Mouse (Mus musculus): ENCODE measurements around the gene Ptpn4. TPM values are rescaled to one million over a fixed set of nuclear protein-coding genes. Genes with fewer than 3 reads are reported as not detected.

Gene Ptpn4
- total and polyA plus RNA-seq, 2 experiments from 2014 or later = 6.2 to 40.1 TPM

GRCm38 (mm10) chr1:119865311-119865710 is 27.9 kb upstream of the Ptpn4 start:
- no peak overlapping the region for H3K9ac ChIP-seq
- WGBS = 74% methylated on average over 6 of the region's 6 CpGs
- no peaks in the 10 kb centered on the region for H3K9me3 ChIP-seq (ENCODE audit: low read length)
- no peaks in the 10 kb centered on the region for H3K36me3 ChIP-seq (ENCODE audit: insufficient read depth)
- TF ChIP-seq CTCF (IDR thresholded peaks at IDR 0.05; ENCODE audit: low read depth) = no peak
- no peak overlapping the region for H3K27ac ChIP-seq (ENCODE audit: low read depth, low read length)
- H3K27me3 ChIP-seq (ENCODE audit: insufficient read depth, low read length) = no peaks in the 10 kb centered on the region
- H3K4me3 ChIP-seq (ENCODE audit: low read depth, low read length) = no peak overlapping the region
- H3K4me2 ChIP-seq (ENCODE audit: low read depth) = no peak overlapping the region
- no peaks in the 10 kb centered on the region for H3K4me1 ChIP-seq (ENCODE audit: insufficient read depth)
- no peak for DNase-seq
- no peak for ATAC-seq

- 56% methylated on average over 7 of the region's 7 CpGs for WGBS
- DNase-seq (peak; percentile 77), ATAC-seq (peak; percentile 87)
Observed at GRCm38 (mm10) chr1:119863507-119864296, 26.3 kb upstream of the Ptpn4 start.

GRCm38 (mm10) chr1:119859566-119859965 is 22.2 kb upstream of the Ptpn4 start:
- H3K36me3 ChIP-seq (ENCODE audit: insufficient read depth) = no peaks in the 10 kb centered on the region
- H3K4me2 ChIP-seq (ENCODE audit: low read depth) = no peak overlapping the region
- H3K4me3 ChIP-seq (ENCODE audit: low read depth, low read length) = no peak overlapping the region
- no peaks in the 10 kb centered on the region for H3K9me3 ChIP-seq (ENCODE audit: low read length)
- H3K4me1 ChIP-seq (ENCODE audit: insufficient read depth) = no peaks in the 10 kb centered on the region
- ATAC-seq (no peak), DNase-seq (no peak)
- no peaks in the 10 kb centered on the region for H3K27me3 ChIP-seq (ENCODE audit: insufficient read depth, low read length)
- H3K9ac ChIP-seq = no peak overlapping the region
- no peak for TF ChIP-seq CTCF (IDR thresholded peaks at IDR 0.05; ENCODE audit: low read depth)
- 81% methylated on average over 5 of the region's 5 CpGs for WGBS
- no peak overlapping the region for H3K27ac ChIP-seq (ENCODE audit: low read depth, low read length)

More at GRCm38 (mm10) chr1:119863507-119864296, 26.3 kb upstream of the Ptpn4 start:
- TF ChIP-seq CTCF (IDR thresholded peaks at IDR 0.05; ENCODE audit: low read depth) = no peak
- Histone ChIP-seq H3K27me3 (ENCODE audit: insufficient read depth, low read length) (no peaks in the 10 kb centered on the region), H3K36me3 (ENCODE audit: insufficient read depth) (no peaks in the 10 kb centered on the region), H3K27ac (ENCODE audit: low read depth, low read length) (no peak overlapping the region; the same call in 1 of the 2 replicates), H3K4me1 (ENCODE audit: insufficient read depth) (no peaks in the 10 kb centered on the region), H3K4me2 (ENCODE audit: low read depth) (no peak overlapping the region), H3K9me3 (ENCODE audit: low read length) (no peaks in the 10 kb centered on the region), H3K4me3 (ENCODE audit: low read depth, low read length) (no peak overlapping the region), H3K9ac (no peak overlapping the region)

DNA sequence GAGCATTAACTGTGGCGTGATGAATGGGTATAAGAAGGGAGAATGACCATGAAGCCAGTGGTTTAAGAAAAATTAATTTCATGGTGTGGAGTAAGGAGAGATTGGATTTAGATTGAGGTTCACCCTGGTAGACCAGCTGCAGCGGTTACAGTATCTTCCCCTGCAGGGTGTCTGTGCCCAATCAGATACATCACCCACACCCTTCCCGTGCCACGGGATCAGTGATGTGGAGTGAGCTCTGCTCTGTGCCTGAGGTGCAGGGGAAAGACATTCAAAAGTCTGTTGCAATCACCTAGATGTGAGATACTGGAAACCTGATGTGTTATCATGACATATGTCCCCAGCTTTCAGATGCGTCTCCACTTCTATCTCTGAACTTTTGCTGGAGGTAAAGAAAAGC is 15.6 kb upstream of the Ptpn4 start:
- Histone ChIP-seq H3K9ac (no peak overlapping the region), H3K4me1 (ENCODE audit: insufficient read depth) (no peaks in the 10 kb centered on the region), H3K9me3 (ENCODE audit: low read length) (no peaks in the 10 kb centered on the region), H3K4me3 (ENCODE audit: low read depth, low read length) (no peak overlapping the region), H3K36me3 (ENCODE audit: insufficient read depth) (no peaks in the 10 kb centered on the region), H3K27me3 (ENCODE audit: insufficient read depth, low read length) (no peaks in the 10 kb centered on the region), H3K4me2 (ENCODE audit: low read depth) (no peak overlapping the region), H3K27ac (ENCODE audit: low read depth, low read length) (no peak overlapping the region)
- 91% methylated on average over 5 of the region's 5 CpGs for WGBS
- DNase-seq (no peak), ATAC-seq (no peak)
- TF ChIP-seq CTCF (IDR thresholded peaks at IDR 0.05; ENCODE audit: low read depth) = no peak

DNA sequence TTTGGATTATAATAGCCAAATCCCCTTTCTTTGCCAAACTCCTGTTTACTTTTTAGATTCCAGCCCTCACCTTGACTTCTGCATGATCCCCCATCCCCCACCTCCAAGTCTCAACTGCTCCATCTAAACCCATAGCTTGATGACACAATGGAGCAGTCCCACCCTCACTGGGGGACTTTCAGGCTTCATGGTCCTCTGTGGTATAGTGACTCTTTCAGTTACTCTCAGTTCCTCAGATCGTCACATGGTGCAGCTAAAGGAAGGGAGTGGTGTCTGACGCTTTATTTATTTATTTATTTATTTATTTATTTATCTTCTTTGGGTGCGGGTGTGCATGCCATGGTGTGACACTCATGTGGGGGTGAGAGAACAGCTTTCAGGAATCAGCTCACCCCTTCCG is 14.9 kb upstream of the Ptpn4 start:
- Histone ChIP-seq H3K4me1 (ENCODE audit: insufficient read depth) (no peaks in the 10 kb centered on the region), H3K4me3 (ENCODE audit: low read depth, low read length) (no peak overlapping the region), H3K4me2 (ENCODE audit: low read depth) (no peak overlapping the region), H3K9me3 (ENCODE audit: low read length) (no peaks in the 10 kb centered on the region), H3K36me3 (ENCODE audit: insufficient read depth) (no peaks in the 10 kb centered on the region), H3K27me3 (ENCODE audit: insufficient read depth, low read length) (no peaks in the 10 kb centered on the region), H3K9ac (no peak overlapping the region), H3K27ac (ENCODE audit: low read depth, low read length) (no peak overlapping the region)
- DNase-seq (no peak), ATAC-seq (no peak)
- TF ChIP-seq CTCF (IDR thresholded peaks at IDR 0.05; ENCODE audit: low read depth) = no peak
- 91% methylated on average over 4 of the region's 4 CpGs for WGBS

DNA sequence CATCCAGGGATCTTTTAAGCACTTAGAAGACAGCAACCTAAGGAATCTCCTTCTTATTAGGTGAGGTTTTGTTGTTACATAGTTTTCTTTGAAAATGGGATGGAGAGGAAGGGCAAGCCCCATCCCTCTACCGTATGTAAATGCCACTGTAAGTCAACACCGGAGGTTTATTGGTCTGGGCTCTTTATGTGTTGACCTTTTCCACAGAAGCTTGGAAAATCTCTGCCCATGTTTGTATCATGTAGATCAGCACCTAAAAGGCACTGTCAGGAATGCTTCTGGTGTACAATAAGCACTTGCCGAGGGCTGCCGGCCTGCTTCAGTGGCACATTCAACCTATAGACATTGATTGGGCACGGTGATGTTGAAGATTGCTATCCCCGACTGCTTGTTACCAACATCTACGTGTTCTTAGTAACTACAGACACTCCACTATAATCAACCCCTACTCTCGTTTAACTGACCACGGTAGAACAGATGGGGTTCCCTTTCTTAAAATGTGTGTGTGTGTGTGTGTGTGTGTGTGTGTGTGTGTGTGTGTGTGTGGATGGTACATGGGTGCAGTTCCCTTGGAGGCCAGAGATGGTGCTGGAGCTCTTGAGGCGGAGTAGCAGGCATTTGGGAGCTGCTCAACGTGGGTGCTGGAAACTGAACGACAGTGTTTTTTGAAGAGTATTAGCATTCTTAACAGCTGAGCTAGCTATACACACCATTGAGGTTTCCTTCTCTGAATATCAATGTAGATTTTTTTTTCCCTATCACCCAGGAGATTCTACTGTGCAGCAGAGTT is 11.9 kb upstream of the Ptpn4 start:
- H3K4me2 ChIP-seq (ENCODE audit: low read depth) = no peak overlapping the region
- H3K27me3 ChIP-seq (ENCODE audit: insufficient read depth, low read length) = no peaks in the 10 kb centered on the region
- DNase-seq (no peak), ATAC-seq (no peak)
- H3K9ac ChIP-seq = no peak overlapping the region
- TF ChIP-seq CTCF (IDR thresholded peaks at IDR 0.05; ENCODE audit: low read depth) = no peak
- H3K36me3 ChIP-seq (ENCODE audit: insufficient read depth) = no peaks in the 10 kb centered on the region
- H3K4me3 ChIP-seq (ENCODE audit: low read depth, low read length) = no peak overlapping the region
- no peak overlapping the region for H3K27ac ChIP-seq (ENCODE audit: low read depth, low read length)
- no peaks in the 10 kb centered on the region for H3K4me1 ChIP-seq (ENCODE audit: insufficient read depth)
- H3K9me3 ChIP-seq (ENCODE audit: low read length) = no peaks in the 10 kb centered on the region
- 93% methylated on average over 12 of the region's 12 CpGs for WGBS

DNA sequence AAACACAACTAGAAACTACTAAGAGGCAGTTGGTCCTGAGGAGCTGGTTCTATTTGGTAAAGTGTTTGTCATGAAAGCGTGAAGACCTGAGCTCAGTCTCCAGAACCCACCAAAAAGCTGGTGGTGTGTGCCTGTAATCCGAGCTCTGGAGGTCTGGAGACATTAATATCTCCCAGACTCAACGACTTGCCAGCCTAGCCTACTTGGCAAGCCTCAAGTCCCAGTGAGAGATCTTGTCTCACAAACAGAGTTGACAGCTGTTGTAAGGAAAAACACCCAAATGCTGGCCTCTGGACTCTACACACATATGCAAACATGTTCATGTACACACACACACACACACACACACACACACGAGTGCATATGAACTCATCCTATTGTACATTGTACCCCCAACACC is 7.9 kb upstream of the Ptpn4 start:
- 75% methylated on average over 4 of the region's 4 CpGs for whole genome bisulfite sequencing
- TF ChIP-seq CTCF (IDR thresholded peaks at IDR 0.05; ENCODE audit: low read depth) = no peak

More for the DNA sequence above, 7.9 kb upstream of the Ptpn4 start:
- no peak for ATAC-seq
- Histone ChIP-seq H3K27ac (ENCODE audit: low read depth, low read length) (no peak overlapping the region), H3K9ac (no peak overlapping the region), H3K36me3 (ENCODE audit: insufficient read depth) (no peaks in the 10 kb centered on the region), H3K4me1 (ENCODE audit: insufficient read depth) (no peaks in the 10 kb centered on the region), H3K9me3 (ENCODE audit: low read length) (no peaks in the 10 kb centered on the region), H3K4me3 (ENCODE audit: low read depth, low read length) (no peak overlapping the region), H3K27me3 (ENCODE audit: insufficient read depth, low read length) (no peaks in the 10 kb centered on the region), H3K4me2 (ENCODE audit: low read depth) (no peak overlapping the region)
- no peak for DNase-seq

Measured in forebrain, postnatal 0 days (tissue).